Mouse (Mus musculus): ENCODE data around the gene Rbks. TPM values are rescaled to one million over a fixed set of nuclear protein-coding genes. Genes with fewer than 3 reads are reported as not detected.
"Not testable (repeated sequence)": the region's sequence is repeated elsewhere in the genome, so short reads cannot be mapped to it uniquely, and the experiment has no call there.

The Rbks gene
- total RNA-seq, 2 experiments from 2014 or later, result 7.2 TPM; not detected in 1

DNA sequence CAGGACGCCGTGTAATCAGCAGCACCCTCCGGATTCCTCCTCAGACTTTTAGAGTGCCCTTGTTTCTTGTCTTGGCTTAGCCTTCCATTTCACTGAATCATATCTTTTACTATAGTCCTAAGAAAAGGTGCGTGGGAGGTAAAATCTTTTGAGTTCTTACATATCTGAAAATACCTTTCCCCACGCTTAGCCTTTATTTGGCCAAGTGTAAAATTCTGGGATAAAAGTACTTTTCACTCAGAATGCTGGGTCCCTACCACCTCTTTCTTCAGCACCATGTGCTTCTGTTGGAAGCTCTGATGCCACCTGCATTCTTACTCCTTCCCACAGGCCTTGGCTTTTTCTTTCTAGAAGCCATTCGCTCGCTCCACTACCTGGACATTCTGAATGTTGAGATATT is 106.3 kb downstream of the Rbks start:
- no peak for ATAC-seq (replicated peaks; ENCODE audit: low FRiP score, poor library complexity, severe bottlenecking)

DNA sequence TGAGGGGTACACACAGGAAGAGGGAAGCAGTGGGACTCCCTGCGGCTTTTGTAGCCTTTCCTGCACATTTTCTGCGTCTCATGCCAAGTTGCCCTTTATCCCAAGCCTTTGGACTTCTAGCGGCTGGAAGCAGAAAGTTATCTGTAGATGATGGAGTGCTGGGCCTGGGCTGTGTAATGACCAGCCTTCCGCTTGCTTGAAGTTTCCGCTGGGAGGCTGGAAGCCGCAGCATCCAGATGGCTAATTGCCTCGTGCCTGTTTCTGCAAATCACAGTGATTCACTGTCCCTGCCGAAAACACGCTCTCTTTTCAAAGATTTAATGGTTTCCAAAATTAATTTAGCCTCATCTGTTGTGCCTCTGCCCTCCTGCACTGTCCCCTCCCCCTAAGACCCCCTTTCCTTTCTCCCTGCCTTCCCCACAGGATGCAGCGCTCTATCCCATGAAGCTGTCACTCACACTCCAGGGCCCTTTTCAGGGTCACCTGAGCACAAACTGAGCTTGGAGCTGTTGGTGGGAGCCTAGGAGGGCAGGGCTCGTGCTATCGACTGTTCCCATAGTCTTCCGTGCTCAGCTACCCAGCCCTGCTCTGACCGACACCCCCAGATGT is 107.6 kb downstream of the Rbks start:
- no peak for ATAC-seq (replicated peaks; ENCODE audit: low FRiP score, poor library complexity, severe bottlenecking)

GRCm38 (mm10) chr5:31588672-31589071 is 108.8 kb downstream of the Rbks start:
- ATAC-seq (replicated peaks; ENCODE audit: low FRiP score, poor library complexity, severe bottlenecking), result not testable (repeated sequence)

DNA sequence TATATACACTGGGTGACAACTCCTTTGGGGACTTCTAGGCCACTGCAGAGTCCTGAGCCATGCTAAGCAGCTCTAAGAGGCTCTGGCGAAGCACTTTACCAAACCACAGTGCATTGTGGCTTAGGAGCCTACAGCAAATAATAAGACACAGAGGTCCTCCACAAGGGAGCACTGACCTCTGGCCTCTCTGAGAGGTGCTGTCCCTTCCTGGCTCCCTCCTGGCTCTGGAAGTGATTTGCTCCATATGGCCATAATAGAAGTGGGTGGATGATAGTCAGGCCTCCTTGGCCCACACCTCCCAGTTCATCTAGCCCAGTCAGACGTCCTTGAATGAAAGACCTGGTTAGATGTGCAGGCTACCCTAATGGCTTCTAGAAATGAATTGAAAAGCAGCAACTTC is 109.4 kb downstream of the Rbks start:
- ATAC-seq (replicated peaks; ENCODE audit: low FRiP score, poor library complexity, severe bottlenecking), result no peak

DNA sequence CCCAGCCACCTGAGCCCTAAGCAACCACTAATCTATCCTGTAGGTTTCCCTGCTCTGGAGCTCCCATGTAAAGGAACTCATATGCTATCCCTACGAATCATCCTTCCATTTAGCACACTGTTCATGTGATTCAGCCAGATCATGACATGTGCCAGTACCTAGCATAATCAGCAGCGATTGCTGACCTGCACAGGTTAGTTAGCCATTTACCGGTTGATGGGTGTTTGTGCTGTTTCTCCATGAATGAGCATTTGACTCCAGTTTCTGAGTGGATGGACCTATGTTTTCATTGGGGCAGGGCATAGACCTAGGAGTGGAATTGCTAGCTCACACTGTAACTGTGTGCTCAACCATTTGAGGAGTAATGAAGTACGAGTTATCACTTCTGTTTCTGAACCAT is 111.9 kb downstream of the Rbks start:
- no peak for ATAC-seq (replicated peaks; ENCODE audit: low FRiP score, poor library complexity, severe bottlenecking)

DNA sequence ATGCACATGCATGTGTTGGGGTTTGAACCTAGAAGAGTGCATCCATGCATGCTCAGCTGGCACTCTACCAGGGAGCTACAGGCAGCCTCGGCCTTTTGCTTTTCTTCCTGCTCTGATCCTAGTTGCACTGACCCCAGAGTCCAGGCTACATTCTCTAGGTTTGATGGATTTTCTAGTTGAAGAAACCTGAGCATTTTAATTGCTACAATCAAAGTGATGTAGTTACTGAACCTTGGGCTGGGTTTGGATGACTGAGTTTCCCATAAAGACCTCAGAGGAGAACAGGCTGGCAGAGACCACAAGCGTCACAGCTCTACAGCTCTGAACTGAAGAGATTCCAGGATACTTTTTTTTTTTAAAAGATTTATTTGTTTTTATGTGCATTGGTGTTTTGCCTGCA is 114.2 kb downstream of the Rbks start:
- ATAC-seq (replicated peaks; ENCODE audit: low FRiP score, poor library complexity, severe bottlenecking), result no peak

DNA sequence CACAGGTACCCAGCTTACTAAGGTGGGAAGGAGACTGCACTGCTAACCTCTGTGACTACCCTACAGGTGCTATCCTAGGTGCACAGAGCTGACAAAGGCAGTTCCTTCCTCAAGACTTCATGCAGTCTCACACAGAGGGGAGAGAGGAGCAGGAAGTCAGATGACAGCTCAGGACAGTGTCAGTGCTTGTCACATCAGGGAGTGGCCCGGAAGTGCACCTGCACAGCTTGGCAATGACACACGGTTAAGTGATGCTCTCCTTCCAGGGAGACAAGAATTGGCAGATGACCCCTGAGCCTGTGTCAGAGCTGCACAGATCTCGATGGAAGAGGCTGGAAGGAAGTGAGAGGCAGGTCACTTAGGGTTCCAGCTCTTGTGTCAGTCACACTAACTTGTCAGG is 115.5 kb downstream of the Rbks start:
- ATAC-seq (replicated peaks; ENCODE audit: low FRiP score, poor library complexity, severe bottlenecking), result no peak

DNA sequence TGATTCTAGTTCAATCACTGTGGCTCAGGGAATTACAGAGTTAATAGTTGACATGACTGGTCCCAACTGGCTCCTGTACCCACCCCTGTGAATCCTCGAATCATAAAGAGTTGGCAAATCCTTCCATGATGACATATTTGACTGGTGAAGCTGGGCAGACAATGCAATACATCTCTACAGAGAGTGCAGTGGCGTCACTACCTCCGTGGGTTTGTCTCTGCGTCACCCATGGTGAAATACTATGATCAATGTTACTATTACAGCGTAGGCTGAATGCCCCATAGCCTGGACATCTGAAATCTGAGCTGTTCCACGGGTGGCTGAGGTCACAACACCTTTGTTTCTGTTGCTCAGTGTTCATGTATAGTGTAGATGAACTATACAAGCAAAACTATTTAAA is 116.2 kb downstream of the Rbks start:
- no peak for ATAC-seq (replicated peaks; ENCODE audit: low FRiP score, poor library complexity, severe bottlenecking)

- no peak for ATAC-seq (replicated peaks; ENCODE audit: low FRiP score, poor library complexity, severe bottlenecking)
Observed at GRCm38 (mm10) chr5:31576539-31576975, 120.9 kb downstream of the Rbks start.

Other genes starting within 250 kb of the Rbks start
- 5.0 and 5.9 TPM in 2 replicates for gene Zfp512, start 245.2 kb downstream of the Rbks start, total RNA-seq (2015; ENCODE audit: low replicate concordance)
- 13.8 and 16.1 TPM in 2 replicates for gene Zfp512, start 245.2 kb downstream of the Rbks start, total RNA-seq (2017; ENCODE audit: low replicate concordance)
- not detected in 2 replicates for gene 4930548H24Rik, start 211.9 kb downstream of the Rbks start, total RNA-seq (2015; ENCODE audit: low replicate concordance)
- 0.17 and 1.1 TPM in 2 replicates for gene 4930548H24Rik, start 211.9 kb downstream of the Rbks start, total RNA-seq (2017; ENCODE audit: low replicate concordance)
- gene Gpn1, start 202.9 kb downstream of the Rbks start, total RNA-seq (2015; ENCODE audit: low replicate concordance), result 4.0 and 6.9 TPM in 2 replicates
- gene Gpn1, start 202.9 kb downstream of the Rbks start, total RNA-seq (2017; ENCODE audit: low replicate concordance), result 4.0 and 4.3 TPM in 2 replicates
- gene Slc4a1ap, start 170.6 kb downstream of the Rbks start, total RNA-seq (2015; ENCODE audit: low replicate concordance), result 27.2 and 58.6 TPM in 2 replicates
- gene Slc4a1ap, start 170.6 kb downstream of the Rbks start, total RNA-seq (2017; ENCODE audit: low replicate concordance), result 34.2 and 58.8 TPM in 2 replicates
- gene Supt7l, start 169.8 kb downstream of the Rbks start, total RNA-seq (2015; ENCODE audit: low replicate concordance), result 11.5 and 13.3 TPM in 2 replicates
- gene Supt7l, start 169.8 kb downstream of the Rbks start, total RNA-seq (2017; ENCODE audit: low replicate concordance), result 17.8 and 20.8 TPM in 2 replicates
- gene Mrpl33, start 100.7 kb downstream of the Rbks start, total RNA-seq (2015; ENCODE audit: low replicate concordance), result 101 TPM in 2 replicates
- gene Mrpl33, start 100.7 kb downstream of the Rbks start, total RNA-seq (2017; ENCODE audit: low replicate concordance), result 42.5 and 55.5 TPM in 2 replicates
- gene Babam2, start 57 bp upstream of the Rbks start, total RNA-seq (2015; ENCODE audit: low replicate concordance), result 46.6 and 83.2 TPM in 2 replicates
- 15.5 and 15.8 TPM in 2 replicates for gene Babam2, start 57 bp upstream of the Rbks start, total RNA-seq (2017; ENCODE audit: low replicate concordance)

All from erythroblast, adult 5-6 weeks (primary cell).